Mouse (Mus musculus) CD4-positive, CD25-positive, alpha-beta regulatory T cell, adult 2 months (primary cell): ENCODE data around the gene Rras.

ENCODE experiments used
- DNase-seq: peaks from one replicate; pipeline ENCODE4 v3.0.0-alpha.2; 2012; ENCODE audit warnings: low read depth, low spot score

Rras gene

GRCm38 (mm10) chr7:44999753-45000152 is 18.0 kb upstream of the Rras start:
- no peak for DNase-seq

DNA sequence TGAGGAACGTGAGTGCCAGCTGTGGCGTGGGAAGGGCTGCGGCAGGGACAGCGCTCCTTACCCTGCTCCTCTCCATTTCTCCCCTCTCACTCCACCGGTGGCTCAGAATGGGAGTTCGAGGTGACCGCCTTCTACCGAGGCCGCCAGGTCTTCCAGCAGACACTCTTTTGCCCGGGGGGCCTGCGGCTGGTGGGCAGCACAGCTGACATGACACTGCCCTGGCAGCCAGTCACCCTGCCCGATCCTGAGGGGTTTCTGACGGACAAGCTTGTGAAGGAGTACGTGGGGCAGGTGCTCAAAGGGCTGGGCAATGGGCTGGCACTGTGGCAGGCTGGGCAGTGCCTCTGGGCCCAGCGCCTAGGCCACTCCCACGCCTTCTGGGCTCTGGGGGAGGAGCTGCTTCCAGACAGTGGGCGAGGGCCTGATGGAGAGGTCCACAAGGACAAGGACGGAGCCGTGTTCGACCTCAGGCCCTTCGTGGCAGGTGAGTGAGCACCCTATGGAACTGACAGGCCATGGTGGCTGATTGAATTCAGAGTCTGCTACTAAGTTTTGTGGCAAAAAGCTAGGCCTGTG is 17.1 kb upstream of the Rras start:
- DNase-seq = no peak

- no peak for DNase-seq
These were observed 15.3 kb upstream of the Rras start for GRCm38 (mm10) chr7:45002440-45002839.

DNA sequence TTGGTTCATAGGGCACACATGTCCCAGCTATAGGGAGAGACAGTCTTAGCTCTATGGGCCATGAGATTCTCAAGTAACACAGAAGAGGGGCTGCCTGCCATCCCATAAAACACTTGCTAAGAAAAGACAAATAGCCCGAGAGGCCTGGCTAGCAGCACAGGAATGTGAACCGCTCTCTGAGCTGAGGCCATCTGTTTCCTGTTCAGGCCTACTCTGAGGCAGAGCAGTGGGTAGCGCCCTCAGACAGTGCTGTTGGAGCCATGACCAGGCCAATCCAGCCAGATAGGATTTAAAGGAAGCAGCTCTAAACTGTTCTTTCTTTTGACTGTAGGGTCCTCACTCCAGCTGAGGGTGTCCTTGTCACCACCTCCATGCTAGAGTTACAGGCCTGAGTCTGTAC is 13.2 kb upstream of the Rras start:
- DNase-seq = no peak

GRCm38 (mm10) chr7:45005321-45005992 is 12.3 kb upstream of the Rras start:
- no peak for DNase-seq

- no peak for DNase-seq
These were observed 11.3 kb upstream of the Rras start for GRCm38 (mm10) chr7:45006503-45006902.

GRCm38 (mm10) chr7:45007141-45007540 is 10.6 kb upstream of the Rras start:
- DNase-seq = no peak

DNA sequence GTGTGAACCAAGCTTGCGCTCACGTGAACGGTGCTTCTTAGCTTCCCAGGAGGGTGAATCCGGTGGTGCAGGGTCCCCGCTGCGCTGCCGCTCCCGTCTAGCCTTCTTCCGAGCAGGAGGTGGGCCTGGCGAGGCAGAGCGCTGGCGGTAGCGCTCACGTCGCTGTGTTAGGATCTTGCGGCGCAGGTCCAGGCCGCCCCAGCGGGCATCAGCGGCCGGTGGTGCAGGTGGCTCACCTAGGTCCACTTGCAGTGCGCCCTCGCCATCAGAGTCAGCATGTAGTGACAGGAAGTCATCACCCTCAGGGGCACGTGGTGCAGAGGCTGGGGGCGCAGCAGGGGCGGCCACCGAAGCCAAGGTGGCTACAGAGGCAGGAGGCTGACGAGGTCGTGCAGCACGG is 9.9 kb upstream of the Rras start:
- no peak for DNase-seq

DNA sequence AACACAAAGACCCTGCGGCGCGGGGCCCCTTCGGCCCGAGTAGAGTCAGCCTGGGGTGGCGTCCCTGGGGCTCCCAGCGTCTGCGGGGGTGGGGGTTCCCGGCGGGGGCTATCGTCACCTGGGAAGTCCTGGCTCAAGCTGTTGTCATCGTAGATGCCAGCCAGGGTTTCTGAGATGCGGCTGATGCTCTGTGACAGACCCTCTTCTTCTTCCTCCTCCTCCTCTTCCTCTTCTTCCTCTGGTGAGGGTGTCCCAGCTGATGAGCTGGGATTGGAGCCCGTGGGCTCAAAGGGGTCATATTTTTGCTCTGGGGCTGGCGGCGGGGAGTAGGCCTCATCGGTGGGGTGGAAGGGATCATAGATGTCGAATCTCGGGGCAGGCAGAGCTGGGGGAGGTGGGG is 9.3 kb upstream of the Rras start:
- DNase-seq = no peak

GRCm38 (mm10) chr7:45012011-45012410 is 5.8 kb upstream of the Rras start:
- DNase-seq = no peak

DNA sequence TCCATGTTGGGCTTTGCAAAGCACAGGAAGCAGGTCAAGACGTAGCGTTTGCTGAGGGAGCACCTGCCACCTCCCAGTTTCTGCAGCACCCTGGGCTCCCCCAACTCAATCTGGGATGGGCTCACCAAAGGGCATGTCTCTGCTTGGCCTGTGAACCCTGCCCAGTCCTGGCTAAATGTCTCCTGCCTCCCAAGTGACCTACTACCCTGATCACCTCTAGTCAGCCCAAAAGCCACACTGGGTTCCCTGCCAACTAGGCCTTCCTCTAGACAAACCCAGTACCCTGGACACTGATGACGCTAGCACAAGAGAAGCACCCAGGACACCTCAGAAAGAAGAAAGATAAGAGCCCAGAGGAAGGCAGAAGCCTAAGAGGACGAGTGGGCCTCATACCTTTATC is 4.9 kb upstream of the Rras start:
- DNase-seq = no peak

DNA sequence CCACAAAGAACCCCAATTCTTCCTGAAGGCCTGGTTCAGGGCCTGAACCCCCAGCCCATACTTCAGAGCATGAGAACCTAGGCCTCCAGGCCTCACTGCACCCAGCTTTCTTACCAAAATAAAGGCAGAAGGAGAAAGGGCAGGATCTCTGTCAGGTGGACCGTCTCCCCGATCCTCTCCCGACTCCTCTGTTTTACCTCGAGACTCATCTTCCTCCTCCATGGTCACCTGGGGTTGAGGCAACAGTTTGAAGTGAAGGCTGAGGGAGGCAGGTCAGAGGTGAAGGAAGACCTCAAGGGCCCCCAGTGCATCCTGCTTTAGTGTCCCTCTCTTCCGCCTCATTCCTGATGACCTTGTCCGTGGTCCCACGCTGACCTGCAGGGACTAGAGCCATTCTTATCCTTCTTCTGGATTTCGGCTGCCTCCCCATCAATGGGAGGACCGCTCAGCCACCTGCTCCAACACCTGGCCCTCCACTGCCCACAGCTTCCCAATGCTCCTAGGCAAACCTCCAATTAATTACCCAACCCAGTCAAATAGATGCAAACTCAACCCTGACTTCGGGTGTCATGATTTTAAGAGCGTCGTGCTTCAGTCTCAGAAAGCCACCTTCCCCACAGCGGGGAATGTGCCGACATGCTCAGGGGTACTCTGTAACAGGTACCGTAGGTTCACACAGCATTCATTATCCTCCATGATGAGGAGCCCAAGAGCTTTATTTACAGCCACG is 4.2 kb upstream of the Rras start:
- DNase-seq = no peak

DNA sequence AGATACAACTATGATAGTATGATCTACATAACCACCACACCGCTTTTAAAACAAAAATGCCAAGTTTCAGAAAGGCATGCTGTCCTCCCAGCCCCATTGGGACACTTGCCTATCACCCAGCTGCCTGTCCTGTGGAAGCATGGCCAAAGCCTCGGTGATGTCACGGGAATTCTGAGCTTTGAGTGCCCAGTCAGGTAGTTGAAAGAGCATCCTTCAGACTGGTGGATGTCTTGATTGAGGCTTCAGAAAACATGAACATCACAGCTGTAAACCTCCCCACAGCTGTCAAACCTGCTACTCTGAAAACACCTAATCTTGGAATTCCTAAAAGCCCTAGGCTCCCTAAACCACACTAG is 3.7 kb upstream of the Rras start:
- DNase-seq = no peak

- no peak for DNase-seq
These were observed 2.3 kb upstream of the Rras start for GRCm38 (mm10) chr7:45015344-45015956.

DNA sequence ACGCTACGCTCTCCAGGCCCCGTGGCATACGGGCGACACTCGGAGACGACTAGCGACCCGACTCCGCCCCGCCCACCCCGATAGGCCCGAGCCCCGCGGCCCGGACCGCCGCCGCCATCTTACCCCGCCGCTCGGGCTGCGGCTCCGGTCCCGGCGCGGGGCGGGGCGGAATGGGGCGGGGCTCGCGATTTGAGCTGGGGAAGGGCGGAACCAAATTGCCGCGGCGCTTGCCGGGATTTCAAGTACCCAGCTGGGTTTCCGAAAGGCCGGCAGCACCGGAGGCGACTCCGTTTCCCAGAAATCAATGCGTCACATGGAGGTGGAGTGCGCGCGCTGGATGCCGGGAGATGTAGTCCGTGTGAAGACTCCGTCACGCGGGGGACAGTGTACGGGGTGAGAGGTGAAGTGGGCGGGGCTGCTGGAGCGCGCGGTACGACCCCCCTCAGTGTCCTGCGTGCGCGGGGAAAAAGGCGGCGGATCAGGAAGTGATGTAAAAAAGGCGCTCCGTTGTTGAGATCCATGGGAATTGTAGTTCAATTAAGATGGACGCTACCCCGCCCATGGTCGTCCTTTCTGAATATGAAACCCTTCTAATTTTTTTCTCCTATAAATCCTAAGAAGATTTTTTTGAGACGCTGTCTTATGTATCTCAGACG is 1.7 kb upstream of the Rras start, which contains the start of gene Scaf1:
Gene Scaf1, minus strand, starts transcription at position 407 of the 656 bp plus-strand sequence.
- peak; percentile 100 for DNase-seq

GRCm38 (mm10) chr7:45016761-45017160 is 1.0 kb upstream of the Rras start:
- DNase-seq = no peak

DNA sequence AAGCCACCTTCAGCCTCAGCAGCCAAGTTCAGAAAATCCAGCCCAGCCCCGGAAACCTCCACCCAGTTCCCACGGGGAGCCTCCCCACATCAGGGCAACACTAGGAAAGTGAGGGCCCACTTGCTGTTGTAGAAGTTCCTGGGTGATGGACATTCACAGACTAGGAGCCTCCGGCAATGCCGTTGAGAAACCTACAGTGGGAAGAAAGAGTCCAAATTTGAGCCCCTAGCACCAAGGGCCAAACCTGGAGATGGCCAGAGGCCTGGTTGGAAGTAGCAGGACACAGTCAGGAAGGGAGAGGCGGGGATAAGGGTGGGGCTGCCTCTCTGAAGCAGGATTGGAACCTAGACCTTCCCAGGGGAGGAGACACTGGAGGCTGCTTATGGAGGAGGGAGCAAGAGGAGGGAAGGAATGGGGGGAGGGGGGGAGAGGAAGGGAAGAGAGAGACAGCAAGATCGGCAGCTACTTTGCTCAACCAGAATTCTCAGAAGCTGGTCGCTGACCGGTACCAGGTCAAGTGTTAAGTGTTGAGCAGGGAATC is 1.3 kb downstream of the Rras start:
- DNase-seq = peak; percentile 21

- no peak for DNase-seq
These were observed 2.5 kb downstream of the Rras start for GRCm38 (mm10) chr7:45020225-45020624.

DNA sequence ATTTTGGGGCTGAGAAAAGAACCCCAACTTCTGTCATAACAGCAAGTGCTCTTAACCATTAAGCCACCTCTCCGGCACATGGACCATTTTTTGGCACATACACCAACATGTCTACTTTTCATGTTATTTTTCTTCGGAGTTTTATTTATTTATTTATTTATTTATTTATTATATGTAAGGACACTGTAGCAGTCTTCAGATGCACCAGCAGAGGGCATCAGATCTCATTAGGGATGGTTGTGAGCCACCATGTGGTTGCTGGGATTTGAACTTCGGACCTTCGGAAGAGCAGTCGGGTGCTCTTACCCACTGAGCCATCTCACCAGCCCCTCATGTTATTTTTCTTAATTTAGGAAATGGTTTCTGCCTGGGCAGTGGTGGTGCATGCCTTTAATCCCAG is 6.0 kb downstream of the Rras start:
- peak; percentile 59 for DNase-seq

- DNase-seq = no peak
These were observed 6.8 kb downstream of the Rras start for GRCm38 (mm10) chr7:45024281-45025248.
